Mouse (Mus musculus) olfactory bulb, adult 2 months (tissue): ENCODE data around the gene Dpf3.

Source experiments
- CTCF ChIP-seq: fragments of 200-500 bp; IDR thresholded peaks from 2 replicates; pipeline ENCODE4 v1.5.1; 2012; ENCODE audit warnings: low read depth, mild to moderate bottlenecking, low read length, moderate library complexity; ENCODE audit not compliant: insufficient read depth
- POLR2A ChIP-seq: fragments of 200-500 bp; IDR thresholded peaks from 2 replicates; pipeline ENCODE4 v1.6.1; 2012; ENCODE audit warnings: mild to moderate bottlenecking, low read depth, low read length, moderate library complexity; ENCODE audit not compliant: insufficient read depth

DNA sequence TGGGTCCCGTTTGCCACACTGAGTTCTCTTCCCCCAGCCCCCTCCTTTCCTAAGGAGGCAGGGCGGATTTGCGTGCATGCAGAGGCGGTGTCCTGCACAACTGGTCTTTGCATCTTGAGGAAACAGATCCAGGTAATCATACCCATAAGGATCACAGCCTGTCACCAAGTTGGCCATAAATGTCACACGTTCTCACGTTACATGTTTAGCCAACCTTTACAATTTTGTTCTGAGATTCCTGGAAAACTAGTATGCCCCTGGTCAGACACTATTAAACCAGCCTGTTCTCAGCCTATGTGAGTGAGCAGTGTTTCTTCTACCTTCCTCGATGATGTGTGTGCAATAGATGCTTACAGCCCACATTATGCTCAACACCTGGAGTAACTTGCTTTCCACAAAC is 38.3 kb downstream of the Dpf3 start:
- TF ChIP-seq POLR2A (no peak), CTCF (no peak)
